8 mouse cellular contexts compared by ENCODE assay signal in genomic region chr8:120300601-120301141, GRCm38 (mm10).
DNase-seq lines count a peak whose midpoint lies in the region; ATAC-seq and TF ChIP-seq lines count a peak whose summit lies in the region.

No protein-coding gene starts in this region.

- no peak; the same call in 1 of the 2 replicates for ATAC-seq in forebrain, embryonic 11.5 days (replicated peaks; ENCODE audit: low FRiP score)
- peak; percentile 91 for ATAC-seq in lung, embryonic 16.5 days (ENCODE audit: low read depth)

- H3K9me3 ChIP-seq in forebrain, embryonic 11.5 days (ENCODE audit: control insufficient read depth, low read length): no peaks in the 10 kb centered on the region
- H3K9me3 ChIP-seq in lung, embryonic 16.5 days (ENCODE audit: control insufficient read depth, low read length): no peaks in the 10 kb centered on the region

- peak; percentile 79 for DNase-seq in ES-CJ7 (ENCODE audit: low read depth, low spot score)
- DNase-seq in c-Kit-positive CD71-positive TER-119-positive erythroid progenitor cells, embryonic 14.5 days (ENCODE audit: low spot score): peak; percentile 67
- DNase-seq in forebrain, embryonic 11.5 days (ENCODE audit: low spot score): peak; percentile 91
- DNase-seq in heart, postnatal 10 days: peak; percentile 78 to 90
- peak; percentile 78 to 80 for DNase-seq in layer of hippocampus, adult 8-10 months (ENCODE audit: low spot score in 2 of 2)
- peak; percentile 71 for DNase-seq in ovary, adult 18-20 months (ENCODE audit: low spot score)
- DNase-seq in thymus, adult 2 months: peak; percentile 84

- 0 out of 2 replicates have a peak overlapping the region, but pooled peaks have one; percentile 20 for H3K27ac ChIP-seq in forebrain, embryonic 11.5 days (ENCODE audit: low read depth, low read length)
- peak overlapping the region; percentile 55; the same call in 1 of the 2 replicates for H3K27ac ChIP-seq in lung, embryonic 16.5 days (ENCODE audit: low read length)
- no peak overlapping the region for H3K27ac ChIP-seq in thymus, adult 2 months (ENCODE audit: control insufficient read depth, insufficient read depth, low read length)

- 0 out of 2 replicates have a peak, but pooled peaks have one; percentile 23 for TF ChIP-seq POLR2A in thymus, adult 2 months (IDR thresholded peaks at IDR 0.05; ENCODE audit: control insufficient read depth, extremely low read depth, insufficient read depth, low read length, poor library complexity)

- H3K4me1 ChIP-seq in forebrain, embryonic 11.5 days (replicated peaks; ENCODE audit: control insufficient read depth, insufficient read depth, low read length): peaks cover 61% of the 10 kb centered on the region
- peaks cover 38% of the 10 kb centered on the region for H3K4me1 ChIP-seq in lung, embryonic 16.5 days (replicated peaks; ENCODE audit: control insufficient read depth, insufficient read depth, low read length)
- H3K4me1 ChIP-seq in thymus, adult 2 months (replicated peaks; ENCODE audit: control insufficient read depth, insufficient read depth, low read length): peaks cover 24% of the 10 kb centered on the region

- H3K27me3 ChIP-seq in forebrain, embryonic 11.5 days (ENCODE audit: control insufficient read depth, insufficient read depth, low read length): peaks cover 11% of the 10 kb centered on the region
- H3K27me3 ChIP-seq in lung, embryonic 16.5 days (ENCODE audit: control insufficient read depth, insufficient read depth, low read depth, low read length): no peaks in the 10 kb centered on the region
- no peaks in the 10 kb centered on the region for H3K27me3 ChIP-seq in thymus, adult 2 months (ENCODE audit: control insufficient read depth, insufficient read depth, low read length)

- H3K36me3 ChIP-seq in forebrain, embryonic 11.5 days (ENCODE audit: control insufficient read depth, insufficient read depth, low read length): no peaks in the 10 kb centered on the region
- no peaks in the 10 kb centered on the region for H3K36me3 ChIP-seq in lung, embryonic 16.5 days (ENCODE audit: control insufficient read depth, insufficient read depth, low read length)
- no peaks in the 10 kb centered on the region for H3K36me3 ChIP-seq in thymus, adult 2 months (ENCODE audit: control insufficient read depth, insufficient read depth, low read length)

- peak overlapping the region; percentile 20; the same call in 1 of the 2 replicates for H3K9ac ChIP-seq in forebrain, embryonic 11.5 days (ENCODE audit: low read length)
- H3K9ac ChIP-seq in lung, embryonic 16.5 days (ENCODE audit: low read length): peak overlapping the region; percentile 22; the same call in 1 of the 2 replicates

- H3K4me2 ChIP-seq in forebrain, embryonic 11.5 days (ENCODE audit: low read depth, low read length, severe bottlenecking): no peak overlapping the region
- peak overlapping the region; percentile 16 for H3K4me2 ChIP-seq in lung, embryonic 16.5 days (ENCODE audit: low read depth, low read length)

- intact Hi-C loops in heart, postnatal 10 days (cut with DNase I): loop anchor here (2.0 kb wide), 1 partner anchor 18 kb away; no protein-coding TSS in a partner anchor

- peak; percentile 97 for TF ChIP-seq CTCF in thymus, adult 2 months (IDR thresholded peaks at IDR 0.05; ENCODE audit: borderline replicate concordance, control insufficient read depth, extremely low read depth, insufficient read depth, low read length, poor library complexity)

- H3K4me3 ChIP-seq in forebrain, embryonic 11.5 days (ENCODE audit: low read depth, low read length): no peak overlapping the region
- H3K4me3 ChIP-seq in lung, embryonic 16.5 days (ENCODE audit: low read length): no peak overlapping the region
- no peak overlapping the region for H3K4me3 ChIP-seq in thymus, adult 2 months (ENCODE audit: control insufficient read depth, insufficient read depth, low read length)

- WGBS in forebrain, embryonic 11.5 days: 3% methylated on average over 13 of the region's 13 CpGs
- 6% methylated on average over 13 of the region's 13 CpGs for WGBS in lung, embryonic 16.5 days
- 5% methylated on average over 13 of the region's 13 CpGs for WGBS in thymus, adult 2 months
